Mouse (Mus musculus) right cerebral cortex, postnatal 4 days (tissue): Measurements from ENCODE around the gene Tshb.

Experiments
- DNase-seq: peaks from one replicate; pipeline ENCODE4 v3.0.0-alpha.2; 2022

Gene Tshb

GRCm38 (mm10) chr3:102736436-102736835, 46.1 kb downstream of the Tshb start:
- no peak for DNase-seq

GRCm38 (mm10) chr3:102735638-102736037, 46.9 kb downstream of the Tshb start:
- no peak for DNase-seq

GRCm38 (mm10) chr3:102735031-102735558, 47.4 kb downstream of the Tshb start:
- DNase-seq = peak; percentile 54

GRCm38 (mm10) chr3:102734313-102735030, 48.0 kb downstream of the Tshb start, which contains the start of gene Tspan2:
TSS of gene Tspan2 (plus strand) at chr3:102734529.
- DNase-seq = peak; percentile 56

- DNase-seq = no peak
Observed at GRCm38 (mm10) chr3:102733936-102734312, 48.6 kb downstream of the Tshb start.

GRCm38 (mm10) chr3:102733050-102733449, 49.5 kb downstream of the Tshb start:
- DNase-seq = no peak

- DNase-seq = no peak
Observed at GRCm38 (mm10) chr3:102732619-102733018, 49.9 kb downstream of the Tshb start.

- DNase-seq = no peak
Observed at GRCm38 (mm10) chr3:102731112-102731511, 51.4 kb downstream of the Tshb start.

GRCm38 (mm10) chr3:102729416-102729815, 53.1 kb downstream of the Tshb start:
- no peak for DNase-seq
